Mouse (Mus musculus): ENCODE data around the gene Ndufb8. TPM values are rescaled to one million over a fixed set of nuclear protein-coding genes. Genes with fewer than 3 reads are reported as not detected.

Ndufb8 gene
- 100 to 1,000 TPM; 100 to 106 TPM for total RNA-seq (2023)

GRCm38 (mm10) chr19:44554861-44555590, at the start of gene Ndufb8:
TSS of gene Ndufb8 (minus strand) at chr19:44555440.

GRCm38 (mm10) chr19:44562652-44563206, 7.5 kb upstream of the Ndufb8 start, which contains the start of gene Hif1an:
TSS of gene Hif1an (plus strand) at chr19:44562850.

GRCm38 (mm10) chr19:44552731-44553130, 2.5 kb downstream of the Ndufb8 start, which contains the start of gene Gm20538:
TSS of gene Gm20538 (minus strand) at chr19:44552831.

GRCm38 (mm10) chr19:44545321-44546041, 9.8 kb downstream of the Ndufb8 start, which contains the start of gene Sec31b:
TSS of gene Sec31b (minus strand) at chr19:44545864.

Other genes with a start within 250 kb of the Ndufb8 start
- 1 to 10 TPM; 1.1 to 1.7 TPM for gene Scd4, start 222.3 kb downstream of the Ndufb8 start, total RNA-seq (2023)
- 1,000 to 10,000 TPM in 1 of 2 experiments, 100 to 1,000 TPM in 1; 906 to 1,054 TPM for gene Scd1, start 147.6 kb downstream of the Ndufb8 start, total RNA-seq (2023)
- gene Wnt8b, start 62.0 kb downstream of the Ndufb8 start, total RNA-seq (2023), result not detected
- 1 to 10 TPM; 2.0 to 2.4 TPM for gene Sec31b, start 9.6 kb downstream of the Ndufb8 start, total RNA-seq (2023)
- not detected for gene Gm20538, start 2.6 kb downstream of the Ndufb8 start, total RNA-seq (2023)
- 10 to 100 TPM; 58.6 to 61.6 TPM for gene Hif1an, start 7.4 kb upstream of the Ndufb8 start, total RNA-seq (2023)
- not detected for gene Pax2, start 200.6 kb upstream of the Ndufb8 start, total RNA-seq (2023)

Data from B cell, adult 67 days (primary cell).